Mouse (Mus musculus): Measurements from ENCODE around the gene Golga1.

Gene Golga1

DNA sequence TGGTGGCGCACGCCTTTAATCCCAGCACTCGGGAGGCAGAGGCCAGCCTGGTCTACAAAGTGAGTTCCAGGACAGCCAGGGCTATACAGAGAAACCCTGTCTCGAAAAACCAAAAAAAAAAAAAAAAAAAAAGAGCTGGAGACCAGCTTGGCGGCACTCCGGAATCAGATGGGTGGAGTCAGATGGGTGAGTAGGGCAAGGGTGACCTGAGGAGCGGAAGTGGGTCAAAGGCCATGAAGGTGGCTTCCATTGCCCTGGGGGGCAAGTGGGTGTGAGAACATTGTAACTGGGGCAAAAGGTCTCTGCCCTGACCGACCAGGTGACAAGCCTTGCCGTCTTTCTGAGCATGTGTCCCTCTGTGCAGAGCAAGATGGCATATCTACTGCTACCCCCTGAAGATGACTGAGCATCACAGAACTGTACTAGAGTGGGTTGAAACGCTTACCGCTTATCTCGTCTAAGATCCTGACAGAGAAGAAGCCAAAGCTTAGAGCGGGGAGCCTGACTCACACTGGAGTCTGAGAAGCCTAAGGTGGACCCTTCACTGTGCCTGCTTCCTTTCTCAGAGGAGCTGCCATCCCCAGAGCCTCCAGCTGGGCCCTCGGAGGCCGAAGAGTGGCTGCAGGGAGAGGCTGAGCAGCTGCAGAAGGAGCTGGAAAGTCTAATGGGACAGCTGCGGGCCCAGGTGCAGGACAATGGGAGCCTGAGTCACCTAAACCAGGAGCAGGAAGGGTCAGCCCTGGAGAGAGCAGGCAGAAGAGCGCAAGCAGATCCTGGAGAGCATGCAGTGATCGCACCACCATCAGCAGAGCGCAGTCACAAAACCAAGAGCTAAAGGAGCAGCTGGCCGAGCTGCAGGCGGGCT is 89.2 kb downstream of the Golga1 start:
- DNase-seq (ENCODE audit: extremely low spot score, low read depth, low spot score): no peak

DNA sequence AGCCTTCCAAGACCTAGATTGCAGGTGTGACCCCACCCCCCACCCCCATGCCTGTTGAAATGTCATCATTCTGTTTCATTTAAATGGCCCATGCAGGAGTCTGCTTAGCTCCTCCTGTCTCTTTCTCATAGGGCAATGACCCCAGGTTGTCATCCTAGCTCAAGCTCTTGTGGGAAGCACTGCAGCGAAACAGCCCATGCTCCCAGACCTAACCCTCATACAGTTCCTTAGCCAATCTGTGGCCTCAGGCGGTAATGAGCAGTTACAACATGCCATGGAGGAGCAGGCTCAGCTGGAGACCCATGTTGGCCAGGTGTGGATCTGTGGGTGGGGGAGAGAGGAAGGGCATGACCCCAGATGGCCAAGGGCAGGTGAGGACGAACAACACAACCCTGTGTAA is 90.2 kb downstream of the Golga1 start:
- no peak for DNase-seq (ENCODE audit: extremely low spot score, low read depth, low spot score)

DNA sequence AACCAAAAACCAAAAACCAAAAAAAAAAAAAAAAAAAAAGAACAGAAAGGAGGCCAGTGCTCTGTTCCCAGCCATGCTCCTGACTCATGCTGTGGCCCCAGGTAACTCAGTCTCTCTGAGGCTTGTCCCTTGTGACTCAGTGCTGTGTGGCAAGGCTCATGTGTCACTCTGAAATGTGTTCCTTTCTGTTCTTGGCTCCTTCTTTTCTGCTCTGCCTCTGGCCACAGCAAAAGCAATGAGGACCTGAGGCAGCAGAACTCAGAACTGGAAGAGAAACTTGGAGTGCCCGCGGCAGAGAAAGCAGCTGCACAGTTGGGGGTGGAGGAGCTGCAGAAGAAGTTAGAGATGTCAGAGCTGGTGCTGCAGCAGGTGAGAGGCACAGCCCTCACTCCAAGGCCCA is 91.2 kb downstream of the Golga1 start:
- no peak for DNase-seq (ENCODE audit: extremely low spot score, low read depth, low spot score)

DNA sequence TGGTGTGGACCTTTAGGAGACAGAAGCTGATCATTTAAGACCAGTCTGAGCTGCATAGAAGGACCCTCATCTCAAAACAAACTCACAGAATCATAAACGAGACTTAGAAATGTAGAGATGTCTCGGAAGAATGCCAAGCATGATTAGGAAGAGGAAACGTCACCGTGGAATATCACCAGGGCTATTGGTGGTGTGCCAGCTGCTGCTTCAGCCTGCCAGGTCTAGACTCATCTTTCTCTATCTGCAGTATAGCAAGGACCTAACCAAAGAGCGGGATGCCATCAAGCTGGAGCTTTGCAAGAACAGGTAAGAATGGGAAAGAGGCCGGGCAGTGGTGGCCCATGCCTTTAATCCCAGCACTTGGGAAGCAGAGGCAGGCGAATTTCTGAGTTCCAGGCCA is 91.6 kb downstream of the Golga1 start:
- DNase-seq (ENCODE audit: extremely low spot score, low read depth, low spot score): no peak

DNA sequence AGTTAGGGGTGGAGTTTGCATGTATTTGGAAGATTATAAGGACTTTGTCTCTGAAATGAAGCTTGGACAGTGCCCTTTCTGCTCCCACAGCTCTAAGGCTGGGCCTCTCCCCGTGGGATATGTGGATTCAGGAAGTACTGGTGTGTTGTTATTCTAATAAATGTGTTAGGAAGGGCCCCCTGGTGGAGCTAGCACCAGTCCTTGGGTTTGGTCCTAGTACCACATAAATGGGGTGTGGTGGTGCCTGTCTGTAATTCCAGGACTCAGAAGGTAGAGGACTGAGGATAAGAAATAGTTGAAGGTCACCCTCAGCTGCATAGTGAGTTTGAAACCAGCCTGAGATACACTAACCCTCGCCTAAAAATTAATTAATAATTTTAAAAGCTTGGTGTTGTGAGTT is 92.1 kb downstream of the Golga1 start:
- no peak for DNase-seq (ENCODE audit: extremely low spot score, low read depth, low spot score)

DNA sequence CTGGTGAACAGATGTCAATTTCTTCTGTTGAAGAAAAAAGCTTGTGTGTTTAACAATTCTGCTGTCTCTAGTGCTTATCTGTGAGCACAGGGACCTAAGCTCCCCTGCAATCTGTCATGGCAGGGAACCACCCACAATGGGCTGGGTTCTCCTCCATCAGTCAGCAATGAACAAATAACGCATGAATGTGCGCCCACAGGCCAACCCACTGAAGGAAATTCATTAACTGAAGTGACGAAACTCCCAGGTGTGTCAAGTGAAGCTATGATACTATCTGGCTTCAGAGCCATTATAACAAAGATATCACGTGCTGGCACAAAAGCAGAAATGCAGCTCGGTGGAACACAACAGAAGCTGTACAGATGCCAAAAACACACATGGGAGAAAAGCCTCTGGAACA is 95.3 kb downstream of the Golga1 start:
- DNase-seq (ENCODE audit: extremely low spot score, low read depth, low spot score): no peak

DNA sequence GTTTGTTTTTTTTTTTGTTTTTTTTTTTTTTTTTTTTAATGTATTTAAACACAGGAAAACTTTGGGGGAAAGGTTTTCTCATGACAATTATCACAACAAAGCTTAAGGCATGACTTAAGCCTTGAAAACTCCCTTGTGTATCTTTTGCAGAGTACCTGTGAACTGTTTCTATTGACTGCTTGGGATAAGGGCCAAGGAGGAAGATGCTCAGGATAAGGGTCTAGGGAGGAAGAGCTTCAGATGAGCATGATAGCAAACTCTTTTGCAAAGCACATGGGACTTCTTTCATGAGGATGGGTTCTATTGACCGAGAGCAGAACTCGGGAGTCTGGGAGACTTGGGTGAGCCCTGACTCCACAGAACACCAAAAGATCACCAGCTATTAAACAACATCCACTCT is 95.7 kb downstream of the Golga1 start:
- DNase-seq (ENCODE audit: extremely low spot score, low read depth, low spot score): no peak

Data from hindlimb bud, embryonic 11.5 days (tissue).